Comparison of ENCODE assay signal across 8 mouse cellular contexts in genomic region chr10:79701443-79702129, GRCm38 (mm10). TPM values are rescaled to one million over a fixed set of nuclear protein-coding genes. Genes with fewer than 3 reads are reported as not detected.
A peak's percentile ranks its signal among the peaks of the same experiment; 100 is the strongest.
DNase-seq lines count a peak whose midpoint lies in the region; TF ChIP-seq lines count a peak whose summit lies in the region.

No protein-coding gene starts in this region.

- no peaks in the 10 kb centered on the region for H3K36me3 ChIP-seq in kidney, adult 2 months (ENCODE audit: control insufficient read depth, insufficient read depth, low read length)

- peak overlapping the region; percentile 76 for H3K27ac ChIP-seq in layer of hippocampus, adult 2 months
- H3K27ac ChIP-seq in kidney, adult 2 months (ENCODE audit: insufficient read depth, low read depth, low read length): peak overlapping the region; percentile 62

- no peak overlapping the region for H3K4me3 ChIP-seq in layer of hippocampus, adult 2 months
- H3K4me3 ChIP-seq in kidney, adult 2 months (ENCODE audit: insufficient read depth, low read depth, low read length): no peak overlapping the region

- no peak for DNase-seq in layer of hippocampus, adult 2 months (ENCODE audit: low spot score in 2 of 2)
- no peak for DNase-seq in layer of hippocampus, postnatal 10 days (ENCODE audit: low spot score in 2 of 2)
- DNase-seq in heart, adult 8-10 months (ENCODE audit: low spot score): peak; percentile 77
- DNase-seq in kidney, adult 2 months: peak; percentile 74
- DNase-seq in lung, postnatal 25 days (ENCODE audit: low spot score): peak; percentile 88
- no peak for DNase-seq in ovary, adult 18-20 months (ENCODE audit: low spot score)
- DNase-seq in layer of hippocampus, adult 11-12 months (ENCODE audit: low spot score): no peak
- DNase-seq in urinary bladder, adult 2 months (ENCODE audit: low spot score): no peak

- H3K4me1 ChIP-seq in kidney, adult 2 months (ENCODE audit: control insufficient read depth, insufficient read depth, low read length): peaks cover 16% of the 10 kb centered on the region

- no peak for TF ChIP-seq CTCF in layer of hippocampus, adult 2 months (conservative IDR thresholded peaks at IDR 0.05)
- no peak for TF ChIP-seq CTCF in kidney, adult 2 months (conservative IDR thresholded peaks at IDR 0.05; ENCODE audit: insufficient read depth, insufficient read length, low read depth, low read length)

- WGBS in kidney, adult 2 months: 53% methylated on average over 10 of the region's 10 CpGs

- no peaks in the 10 kb centered on the region for H3K27me3 ChIP-seq in kidney, adult 2 months (replicated peaks; ENCODE audit: control insufficient read depth, insufficient read depth, low read length)

- TF ChIP-seq POLR2A in kidney, adult 2 months (IDR thresholded peaks at IDR 0.05; ENCODE audit: low read depth, low read length): no peak

RNA-seq across cellular contexts. Expression of gene Bsg, which starts 2.7 kb away (rescaled TPM):
- total RNA-seq in layer of hippocampus, adult 2 months (2021): 100 to 1,000 TPM; 538 TPM
- total RNA-seq in layer of hippocampus, postnatal 10 days (2021): 100 to 1,000 TPM; 692 to 694 TPM
- 1,000 to 10,000 TPM; 1,424 to 1,552 (median 1,533) TPM for total RNA-seq in heart, adult 8-10 months (2022)
- polyA plus RNA-seq in kidney, adult 2 months (2012; rRNA removed): 825 and 914 TPM in 2 replicates
- 614 and 631 TPM in 2 replicates for polyA plus RNA-seq in urinary bladder, adult 2 months (2012; rRNA removed)

RNA-seq across cellular contexts. Expression of gene Gzmm, which starts 12.8 kb away (rescaled TPM):
- 1 to 10 TPM; 3.3 to 4.0 TPM for total RNA-seq in layer of hippocampus, adult 2 months (2021)
- 1 to 10 TPM; 1.6 to 1.8 TPM for total RNA-seq in layer of hippocampus, postnatal 10 days (2021)
- 1 to 10 TPM; 7.6 to 9.0 (median 8.3) TPM for total RNA-seq in heart, adult 8-10 months (2022)
- polyA plus RNA-seq in kidney, adult 2 months (2012; rRNA removed): 0.34 and 0.94 TPM in 2 replicates
- 1.1 and 1.4 TPM in 2 replicates for polyA plus RNA-seq in urinary bladder, adult 2 months (2012; rRNA removed)

RNA-seq across cellular contexts. Expression of gene Hcn2, which starts 14.8 kb away (rescaled TPM):
- total RNA-seq in layer of hippocampus, adult 2 months (2021): 100 to 1,000 TPM; 118 TPM
- 10 to 100 TPM; 82.8 to 84.2 TPM for total RNA-seq in layer of hippocampus, postnatal 10 days (2021)
- total RNA-seq in heart, adult 8-10 months (2022): 10 to 100 TPM; 13.7 to 16.7 (median 15.1) TPM
- polyA plus RNA-seq in kidney, adult 2 months (2012; rRNA removed): 1.5 and 1.9 TPM in 2 replicates
- 0.96 and 1.5 TPM in 2 replicates for polyA plus RNA-seq in urinary bladder, adult 2 months (2012; rRNA removed)

RNA-seq across cellular contexts. Expression of gene Cdc34, which starts 19.6 kb away (rescaled TPM):
- 10 to 100 TPM; 73.1 to 79.8 TPM for total RNA-seq in layer of hippocampus, adult 2 months (2021)
- total RNA-seq in layer of hippocampus, postnatal 10 days (2021): 10 to 100 TPM; 54.8 to 56.2 TPM
- total RNA-seq in heart, adult 8-10 months (2022): 100 to 1,000 TPM; 201 to 230 (median 213) TPM
- 159 and 183 TPM in 2 replicates for polyA plus RNA-seq in kidney, adult 2 months (2012; rRNA removed)
- polyA plus RNA-seq in urinary bladder, adult 2 months (2012; rRNA removed): 60.6 and 70.0 TPM in 2 replicates

RNA-seq across cellular contexts. Expression of gene Tpgs1, which starts 32.4 kb away (rescaled TPM):
- total RNA-seq in layer of hippocampus, adult 2 months (2021): 10 to 100 TPM; 67.8 to 73.5 TPM
- total RNA-seq in layer of hippocampus, postnatal 10 days (2021): 10 to 100 TPM; 68.5 to 80.9 TPM
- total RNA-seq in heart, adult 8-10 months (2022): 10 to 100 TPM; 14.5 to 20.0 (median 16.9) TPM
- polyA plus RNA-seq in kidney, adult 2 months (2012; rRNA removed): 60.3 and 75.2 TPM in 2 replicates
- polyA plus RNA-seq in urinary bladder, adult 2 months (2012; rRNA removed): 29.1 and 33.7 TPM in 2 replicates

Comparison
In these comparisons a context has a peak if more than half of its experiments do, and no peak if none do; other contexts are left out.
1. DNase-seq: peak in heart, adult 8-10 months (single experiment), kidney, adult 2 months (single experiment) and lung, postnatal 25 days (single experiment); none in layer of hippocampus, adult 2 months (0 of 2), layer of hippocampus, postnatal 10 days (0 of 2), ovary, adult 18-20 months (single experiment), layer of hippocampus, adult 11-12 months (single experiment) and urinary bladder, adult 2 months (single experiment).
2. RNA of gene Hcn2, which starts 14.8 kb away (total RNA-seq): 118 TPM in layer of hippocampus, adult 2 months and 82.8 to 84.2 TPM in layer of hippocampus, postnatal 10 days; 13.7 to 16.7 TPM in heart, adult 8-10 months; every median in the first group is over 4 times any median in the second.